Mouse (Mus musculus) hindbrain, embryonic 15.5 days (tissue): ENCODE data around the gene Psma6. TPM values are rescaled to one million over a fixed set of nuclear protein-coding genes. Genes with fewer than 3 reads are reported as not detected.

ENCODE experiments used
- ATAC-seq: fragments of 200-750 bp; cut with Nextera tagmentation; 2 replicates; pipeline ENCODE4 v1.8.0; 2017; ENCODE audit warnings: low read depth, moderate number of reproducible peaks, moderate TSS enrichment; ENCODE audit not compliant: low FRiP score
- H3K27ac ChIP-seq: fragments of 300-500 bp; sonication (generic); replicated peaks from 2 replicates; pipeline ENCODE4 v1.5.1; 2015; ENCODE audit warnings: mild to moderate bottlenecking, inconsistent platforms
- H3K27me3 ChIP-seq: fragments of 300-500 bp; sonication (generic); 2 replicates; pipeline ENCODE4 v1.6.1; 2015; ENCODE audit warnings: control low read depth, inconsistent platforms
- H3K36me3 ChIP-seq: fragments of 300-500 bp; sonication (generic); 2 replicates; pipeline ENCODE4 v1.6.1; 2015; ENCODE audit warnings: control low read depth, inconsistent platforms
- H3K4me1 ChIP-seq: fragments of 300-500 bp; sonication (generic); replicated peaks from 2 replicates; pipeline ENCODE4 v1.6.1; 2015; ENCODE audit warnings: control low read depth, inconsistent platforms
- H3K4me2 ChIP-seq: fragments of 300-500 bp; sonication (generic); 2 replicates; pipeline ENCODE4 v1.6.1; 2015; ENCODE audit warnings: moderate library complexity, mild to moderate bottlenecking, inconsistent platforms
- H3K4me3 ChIP-seq: fragments of 300-500 bp; sonication (generic); 2 replicates; pipeline ENCODE4 v1.5.1; 2015; ENCODE audit warnings: mild to moderate bottlenecking, inconsistent platforms
- H3K9ac ChIP-seq: fragments of 300-500 bp; sonication (generic); 2 replicates; pipeline ENCODE4 v1.6.1; 2015; ENCODE audit warnings: inconsistent platforms
- H3K9me3 ChIP-seq: fragments of 300-500 bp; sonication (generic); 2 replicates; pipeline ENCODE4 v1.6.1; 2016; ENCODE audit warnings: control low read depth, inconsistent platforms
- WGBS: fragments of 180-500 bp; shearing (Covaris S2); methylation state at CpG from one replicate; pipeline ENCODE4 v1.1.7; 2015; 5-methylcytosine and 5-hydroxymethylcytosine counted together
- polyA plus RNA-seq: library from polyadenylated mRNA; unstranded; fragments of >200 nt; fragmentation: Nextera tagmentation; extraction: Ambion mirVana; gene quantifications from 2 replicates; pipeline ENCODE4 v1.2.1, GENCODE M21; 2015

Psma6 gene
- polyA plus RNA-seq, 1 experiment from 2014 or later = 389 TPM

- Histone ChIP-seq H3K27ac (no peak overlapping the region), H3K4me1 (peaks cover 4% of the 10 kb centered on the region; the same call in 1 of the 2 replicates), H3K9me3 (no peaks in the 10 kb centered on the region), H3K36me3 (no peaks in the 10 kb centered on the region), H3K4me2 (no peak overlapping the region), H3K27me3 (no peaks in the 10 kb centered on the region), H3K9ac (no peak overlapping the region), H3K4me3 (no peak overlapping the region)
- WGBS = 92% methylated on average over 7 of the region's 7 CpGs
- no peak for ATAC-seq
Observed at GRCm38 (mm10) chr12:55432284-55432919, 48.4 kb downstream of the Psma6 start.

- Histone ChIP-seq H3K9me3 (no peaks in the 10 kb centered on the region), H3K27ac (no peak overlapping the region), H3K4me2 (no peak overlapping the region), H3K9ac (no peak overlapping the region), H3K36me3 (no peaks in the 10 kb centered on the region), H3K4me3 (no peak overlapping the region), H3K27me3 (no peaks in the 10 kb centered on the region), H3K4me1 (peaks cover 5% of the 10 kb centered on the region; the same call in 1 of the 2 replicates)
- WGBS = 94% methylated on average over 8 of the region's 8 CpGs
- ATAC-seq = no peak
Observed at GRCm38 (mm10) chr12:55432920-55433284, 48.9 kb downstream of the Psma6 start.

GRCm38 (mm10) chr12:55433802-55434435 is 49.9 kb downstream of the Psma6 start:
- Histone ChIP-seq H3K4me1 (peaks cover 14% of the 10 kb centered on the region), H3K9me3 (no peaks in the 10 kb centered on the region), H3K4me3 (no peak overlapping the region), H3K27me3 (no peaks in the 10 kb centered on the region), H3K36me3 (no peaks in the 10 kb centered on the region), H3K4me2 (no peak overlapping the region), H3K9ac (no peak overlapping the region), H3K27ac (no peak overlapping the region)
- no peak for ATAC-seq
- 40% methylated on average over 8 of the region's 8 CpGs for WGBS

GRCm38 (mm10) chr12:55435080-55435479 is 51.1 kb downstream of the Psma6 start:
- no peak overlapping the region for H3K9ac ChIP-seq
- H3K4me3 ChIP-seq = no peak overlapping the region
- no peaks in the 10 kb centered on the region for H3K9me3 ChIP-seq
- H3K27me3 ChIP-seq = no peaks in the 10 kb centered on the region
- WGBS = 55% methylated on average over 1 of the region's 1 CpGs
- H3K36me3 ChIP-seq = no peaks in the 10 kb centered on the region
- no peak overlapping the region for H3K4me2 ChIP-seq
- no peak for ATAC-seq
- H3K4me1 ChIP-seq = peaks cover 15% of the 10 kb centered on the region
- H3K27ac ChIP-seq = no peak overlapping the region

DNA sequence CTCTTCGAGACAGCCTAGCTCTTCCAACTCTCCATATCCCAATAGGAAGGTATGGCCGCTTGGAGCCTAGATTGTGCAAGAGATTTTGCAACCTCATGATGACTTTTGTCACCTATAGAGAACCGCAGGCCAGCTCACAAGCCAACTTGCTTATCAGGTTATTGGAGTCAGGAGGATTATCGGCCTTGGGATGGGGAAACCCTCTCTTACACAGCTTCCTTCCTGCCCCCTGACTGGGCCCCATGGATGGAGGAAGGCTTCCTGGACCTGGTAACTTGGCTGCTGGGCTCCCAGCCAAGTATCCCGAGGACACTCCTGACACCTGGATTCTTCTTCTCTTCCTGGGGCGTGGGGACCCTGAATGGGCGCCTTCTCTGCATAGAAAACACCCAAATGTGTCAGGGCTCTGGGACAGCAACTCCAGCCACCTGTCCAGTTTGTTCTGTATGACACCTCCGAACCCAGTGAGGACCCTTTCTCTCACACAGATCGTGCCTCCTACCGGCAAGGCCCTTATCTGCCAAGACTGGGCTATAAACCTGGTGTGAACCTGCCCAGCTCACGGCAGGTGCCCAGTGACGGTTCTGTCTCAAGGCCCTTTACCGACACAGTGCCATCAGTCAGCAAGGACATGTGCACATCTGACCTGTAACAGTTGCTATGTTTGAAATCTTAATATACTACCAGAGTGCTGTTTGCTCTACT is 53.3 kb downstream of the Psma6 start:
- Histone ChIP-seq H3K4me1 (peaks cover 15% of the 10 kb centered on the region), H3K9ac (no peak overlapping the region), H3K27ac (no peak overlapping the region), H3K36me3 (no peaks in the 10 kb centered on the region), H3K4me3 (no peak overlapping the region), H3K9me3 (no peaks in the 10 kb centered on the region), H3K4me2 (no peak overlapping the region), H3K27me3 (no peaks in the 10 kb centered on the region)
- WGBS = 78% methylated on average over 13 of the region's 13 CpGs
- no peak for ATAC-seq

DNA sequence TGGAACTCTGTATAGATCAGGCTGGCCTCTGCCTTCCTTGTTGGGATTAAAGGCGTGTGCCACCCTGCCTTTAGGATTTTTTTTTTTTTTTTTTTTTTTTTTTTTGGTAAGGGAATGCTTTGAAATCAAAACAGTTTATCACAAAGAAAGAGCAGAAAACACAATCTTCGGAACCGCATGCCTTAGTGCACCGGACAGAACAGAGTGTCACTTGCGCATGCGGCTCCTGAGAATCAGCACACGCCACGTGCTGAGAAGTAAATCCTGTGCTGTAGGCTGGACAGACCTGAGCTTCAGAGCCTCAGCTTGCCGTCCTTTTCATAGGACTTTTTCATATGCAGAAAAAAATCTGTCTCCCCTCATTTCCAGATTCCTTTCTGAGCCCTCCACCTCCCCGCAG is 54.0 kb downstream of the Psma6 start:
- Histone ChIP-seq H3K27me3 (no peaks in the 10 kb centered on the region), H3K9ac (no peak overlapping the region), H3K4me1 (peaks cover 19% of the 10 kb centered on the region), H3K36me3 (no peaks in the 10 kb centered on the region), H3K27ac (peak overlapping the region; percentile 67; the same call in 1 of the 2 replicates), H3K4me3 (no peak overlapping the region), H3K9me3 (no peaks in the 10 kb centered on the region), H3K4me2 (peak overlapping the region; percentile 37; the same call in 1 of the 2 replicates)
- ATAC-seq = no peak
- 68% methylated on average over 10 of the region's 10 CpGs for WGBS

GRCm38 (mm10) chr12:55438611-55439137 is 54.7 kb downstream of the Psma6 start:
- Histone ChIP-seq H3K4me1 (peaks cover 24% of the 10 kb centered on the region), H3K4me3 (no peak overlapping the region), H3K4me2 (peak overlapping the region; percentile 37), H3K36me3 (no peaks in the 10 kb centered on the region), H3K9me3 (no peaks in the 10 kb centered on the region), H3K27ac (peak overlapping the region; percentile 67), H3K9ac (peak overlapping the region; percentile 20; the same call in 1 of the 2 replicates), H3K27me3 (no peaks in the 10 kb centered on the region)
- peak; percentile 59; the same call in 1 of the 2 replicates for ATAC-seq
- 9% methylated on average over 11 of the region's 11 CpGs for WGBS

DNA sequence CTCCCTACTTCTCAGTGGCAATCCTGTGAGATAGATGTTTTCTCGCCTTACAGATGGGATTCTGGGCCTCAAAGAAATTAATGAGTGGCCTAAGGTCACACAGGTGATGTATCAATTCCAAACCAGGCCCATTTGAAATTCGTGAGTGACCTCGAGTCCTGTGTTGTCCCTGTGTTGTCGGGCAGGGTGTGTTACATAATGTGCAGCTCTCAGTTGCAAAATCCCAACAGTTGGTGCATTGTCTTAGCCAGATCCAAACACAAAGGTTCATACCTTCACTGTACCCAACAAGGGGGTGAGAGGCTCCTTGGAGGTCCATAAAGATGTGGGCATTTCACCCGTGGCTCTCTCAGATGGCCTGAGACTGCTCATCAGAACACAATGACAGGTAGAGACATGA is 56.4 kb downstream of the Psma6 start:
- no peaks in the 10 kb centered on the region for H3K9me3 ChIP-seq
- H3K9ac ChIP-seq = no peak overlapping the region

GRCm38 (mm10) chr12:55442245-55442644 is 58.2 kb downstream of the Psma6 start:
- Histone ChIP-seq H3K4me3 (no peak overlapping the region), H3K27ac (no peak overlapping the region), H3K4me2 (no peak overlapping the region), H3K9ac (no peak overlapping the region), H3K27me3 (no peaks in the 10 kb centered on the region), H3K36me3 (no peaks in the 10 kb centered on the region), H3K4me1 (peaks cover 36% of the 10 kb centered on the region), H3K9me3 (no peaks in the 10 kb centered on the region)
- 94% methylated on average over 1 of the region's 1 CpGs for WGBS
- ATAC-seq = no peak

More for the DNA sequence above, 56.4 kb downstream of the Psma6 start:
- no peak for ATAC-seq
- no peaks in the 10 kb centered on the region for H3K27me3 ChIP-seq
- H3K4me3 ChIP-seq = no peak overlapping the region
- H3K27ac ChIP-seq = no peak overlapping the region
- no peaks in the 10 kb centered on the region for H3K36me3 ChIP-seq
- H3K4me1 ChIP-seq = peaks cover 24% of the 10 kb centered on the region
- WGBS = 84% methylated on average over 5 of the region's 5 CpGs
- no peak overlapping the region for H3K4me2 ChIP-seq

- Histone ChIP-seq H3K4me2 (no peak overlapping the region), H3K4me1 (peaks cover 34% of the 10 kb centered on the region), H3K36me3 (no peaks in the 10 kb centered on the region), H3K9ac (no peak overlapping the region), H3K9me3 (no peaks in the 10 kb centered on the region), H3K27ac (peak overlapping the region; percentile 56; the same call in 1 of the 2 replicates), H3K27me3 (no peaks in the 10 kb centered on the region), H3K4me3 (no peak overlapping the region)
- ATAC-seq = peak; percentile 45; the same call in 1 of the 2 replicates
- 59% methylated on average over 9 of the region's 9 CpGs for WGBS
Observed at GRCm38 (mm10) chr12:55442861-55443850, 59.1 kb downstream of the Psma6 start.

DNA sequence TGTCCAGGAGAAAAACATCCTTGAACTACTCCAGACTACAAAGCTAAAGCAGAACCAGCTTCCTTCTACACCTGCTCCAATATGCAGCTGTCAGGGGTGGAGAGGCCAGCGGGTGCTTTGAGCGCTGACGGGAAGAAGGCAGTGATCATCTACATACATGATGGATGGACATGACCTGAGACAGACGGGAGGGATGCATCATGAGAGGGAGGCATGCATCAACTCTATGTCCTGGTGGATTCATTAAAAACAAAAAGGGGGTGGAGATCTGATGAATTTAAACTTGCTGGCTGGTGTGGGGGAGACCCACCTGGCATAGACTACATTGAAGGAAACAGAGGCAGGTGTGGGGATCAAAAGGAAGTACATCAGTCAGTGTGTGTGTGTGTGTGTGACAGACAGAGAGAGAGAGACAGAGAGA is 60.0 kb downstream of the Psma6 start:
- Histone ChIP-seq H3K27ac (no peak overlapping the region), H3K9me3 (no peaks in the 10 kb centered on the region), H3K4me2 (no peak overlapping the region), H3K4me1 (peaks cover 26% of the 10 kb centered on the region), H3K9ac (no peak overlapping the region), H3K27me3 (no peaks in the 10 kb centered on the region), H3K4me3 (no peak overlapping the region), H3K36me3 (no peaks in the 10 kb centered on the region)
- 66% methylated on average over 4 of the region's 4 CpGs for WGBS
- ATAC-seq = no peak
